Mouse (Mus musculus) bone marrow, adult 2 months (tissue): ENCODE measurements around the gene Gclc. TPM values are rescaled to one million over a fixed set of nuclear protein-coding genes. Genes with fewer than 3 reads are reported as not detected.

ENCODE experiments used
- H3K27ac ChIP-seq: fragments of 200-500 bp; 2 replicates; pipeline ENCODE4 v1.5.1; 2012; ENCODE audit warnings: low read depth, mild to moderate bottlenecking, control low read depth, inconsistent platforms, low read length; ENCODE audit not compliant: control insufficient read depth, poor library complexity, insufficient read depth
- H3K4me1 ChIP-seq: fragments of 200-500 bp; 2 replicates; pipeline ENCODE4 v1.6.1; 2011; ENCODE audit warnings: low read length; ENCODE audit not compliant: control insufficient read depth, insufficient read depth
- H3K4me3 ChIP-seq: fragments of 200-500 bp; replicated peaks from 2 replicates; pipeline ENCODE3; 2011; ENCODE audit warnings: mild to moderate bottlenecking, low read depth, low read length, control low read depth; ENCODE audit not compliant: control insufficient read depth
- CTCF ChIP-seq: fragments of 200-500 bp; IDR thresholded peaks from 2 replicates; pipeline ENCODE4 v1.5.1; 2011; ENCODE audit warnings: low read length, control low read depth; ENCODE audit not compliant: control insufficient read depth, insufficient read depth
- POLR2A ChIP-seq: fragments of 200-500 bp; IDR thresholded peaks from 2 replicates; pipeline ENCODE4 v1.6.1; 2011; ENCODE audit warnings: low read depth, mild to moderate bottlenecking, control low read depth, low read length, borderline replicate concordance; ENCODE audit not compliant: control insufficient read depth
- WGBS: fragments of 180-500 bp; shearing (Covaris S2); methylation state at CpG from one replicate; pipeline ENCODE4 v1.1.7; 2018; 5-methylcytosine and 5-hydroxymethylcytosine counted together
- polyA plus RNA-seq: library from polyadenylated mRNA; stranded (reverse); fragments of >200 nt; gene quantifications from 2 replicates; pipeline ENCODE4 v1.2.4, GENCODE M21; 2011; ENCODE audit warnings: low replicate concordance; ENCODE audit not compliant: missing spikeins, insufficient read depth, insufficient read length

Gene Gclc
- polyA plus RNA-seq, 1 experiment = 39.7 TPM

- TF ChIP-seq POLR2A (no peak), CTCF (no peak)
- Histone ChIP-seq H3K27ac (no peak overlapping the region), H3K4me1 (no peaks in the 10 kb centered on the region), H3K4me3 (no peak overlapping the region)
- 82% methylated on average over 3 of the region's 3 CpGs for WGBS
Observed at GRCm38 (mm10) chr9:77766767-77767166, 12.4 kb downstream of the Gclc start.

GRCm38 (mm10) chr9:77770909-77771308, 16.6 kb downstream of the Gclc start:
- no peaks in the 10 kb centered on the region for H3K4me1 ChIP-seq
- no peak overlapping the region for H3K27ac ChIP-seq
- no peak for TF ChIP-seq CTCF
- no peak for TF ChIP-seq POLR2A
- no peak overlapping the region for H3K4me3 ChIP-seq
- 89% methylated on average over 6 of the region's 6 CpGs for WGBS

- Histone ChIP-seq H3K27ac (no peak overlapping the region), H3K4me1 (no peaks in the 10 kb centered on the region), H3K4me3 (no peak overlapping the region)
- TF ChIP-seq POLR2A (no peak), CTCF (no peak)
- WGBS = 93% methylated on average over 5 of the region's 5 CpGs
Observed at GRCm38 (mm10) chr9:77771330-77771729, 17.0 kb downstream of the Gclc start.

- 88% methylated on average over 10 of the region's 10 CpGs for WGBS
- Histone ChIP-seq H3K27ac (no peak overlapping the region), H3K4me3 (no peak overlapping the region), H3K4me1 (no peaks in the 10 kb centered on the region)
- TF ChIP-seq CTCF = no peak
- no peak for TF ChIP-seq POLR2A
Observed at GRCm38 (mm10) chr9:77771765-77772383, 17.5 kb downstream of the Gclc start.

GRCm38 (mm10) chr9:77776720-77777515, 22.6 kb downstream of the Gclc start:
- H3K27ac ChIP-seq = no peak overlapping the region
- no peaks in the 10 kb centered on the region for H3K4me1 ChIP-seq

GRCm38 (mm10) chr9:77777622-77778021, 23.3 kb downstream of the Gclc start:
- 92% methylated on average over 5 of the region's 5 CpGs for WGBS
- TF ChIP-seq POLR2A = no peak
- no peak for TF ChIP-seq CTCF
- H3K27ac ChIP-seq = no peak overlapping the region
- H3K4me1 ChIP-seq = no peaks in the 10 kb centered on the region
- no peak overlapping the region for H3K4me3 ChIP-seq

More at GRCm38 (mm10) chr9:77776720-77777515, 22.6 kb downstream of the Gclc start:
- WGBS = 86% methylated on average over 7 of the region's 7 CpGs
- TF ChIP-seq CTCF = no peak
- no peak for TF ChIP-seq POLR2A
- H3K4me3 ChIP-seq = no peak overlapping the region

- no peak overlapping the region for H3K4me3 ChIP-seq
- WGBS = 89% methylated on average over 4 of the region's 4 CpGs
- no peaks in the 10 kb centered on the region for H3K4me1 ChIP-seq
- TF ChIP-seq POLR2A (no peak), CTCF (no peak)
- no peak overlapping the region for H3K27ac ChIP-seq
Observed at GRCm38 (mm10) chr9:77779711-77780110, 25.4 kb downstream of the Gclc start.

- WGBS = 74% methylated on average over 5 of the region's 5 CpGs
- Histone ChIP-seq H3K27ac (no peak overlapping the region), H3K4me3 (no peak overlapping the region), H3K4me1 (no peaks in the 10 kb centered on the region)
- no peak for TF ChIP-seq CTCF
- TF ChIP-seq POLR2A = no peak
Observed at GRCm38 (mm10) chr9:77781453-77782163, 27.3 kb downstream of the Gclc start.
